Mouse (Mus musculus) liver, adult 10 weeks (tissue): ENCODE measurements around the gene Akr1c18. TPM values are rescaled to one million over a fixed set of nuclear protein-coding genes. Genes with fewer than 3 reads are reported as not detected.

Source experiments
- polyA plus RNA-seq: library from polyadenylated mRNA; stranded (reverse); fragments of 350-450 nt; fragmentation: Illumina TruSeq; extraction: RNeasy Lipid Tissue Mini Kit (QIAGEN cat#74804); gene quantifications from one replicate; pipeline ENCODE4 v1.2.3, GENCODE M21; 2014; ENCODE audit warnings: low read depth, low replicate concordance

Akr1c18 gene
- 1.5 TPM for polyA plus RNA-seq

DNA sequence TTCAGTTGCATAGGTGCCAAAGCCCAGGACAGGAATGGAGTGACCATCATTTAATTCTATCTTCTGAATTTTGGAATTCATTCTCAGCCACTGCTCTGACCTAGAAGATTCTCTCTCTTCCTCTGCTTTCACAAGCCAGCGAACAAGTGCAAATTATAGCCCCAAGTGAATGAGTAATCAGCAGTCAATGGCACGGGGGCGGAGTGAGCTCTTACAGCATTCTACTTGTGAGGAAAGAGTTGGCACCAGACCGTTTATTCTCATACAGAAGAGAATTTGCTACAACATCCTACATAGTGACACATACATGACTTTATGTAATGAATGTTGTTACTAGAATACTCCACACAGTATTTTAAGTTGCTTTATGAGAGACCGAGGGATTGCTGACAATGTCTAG is at the start of gene Akr1c18:
TSS of gene Akr1c18 (minus strand) at position 137 of the 400 bp plus-strand sequence.

DNA sequence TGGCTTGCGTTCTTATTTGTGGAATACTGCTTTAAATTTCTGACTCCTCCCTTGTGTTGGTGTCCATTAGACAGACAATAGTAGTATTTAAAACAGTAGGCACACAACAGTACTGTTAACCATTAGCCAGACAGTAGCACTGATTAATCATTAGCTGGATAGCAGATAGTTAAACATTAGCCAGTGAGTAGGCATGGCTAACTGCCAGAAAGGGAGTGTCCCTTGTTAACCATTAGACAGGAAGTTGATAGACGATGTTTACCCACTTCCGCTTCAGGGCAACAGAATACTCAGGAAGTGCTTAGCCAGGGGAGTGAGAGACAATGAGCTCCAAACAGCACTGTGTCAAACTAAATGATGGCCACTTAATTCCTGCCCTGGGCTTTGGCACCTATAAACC is 40.5 kb upstream of the Akr1c18 start, which contains the start of gene Akr1c13:
TSS of gene Akr1c13 (plus strand) at position 247 of the 400 bp plus-strand sequence.

Other genes with a start within 250 kb of the Akr1c18 start
- gene Net1, start 232.4 kb downstream of the Akr1c18 start, polyA plus RNA-seq, result 142 TPM
- gene Tubal3, start 232.4 kb downstream of the Akr1c18 start, polyA plus RNA-seq, result not detected
- gene Ucn3, start 205.3 kb downstream of the Akr1c18 start, polyA plus RNA-seq, result not detected
- 819 TPM for gene Akr1c14, start 101.6 kb downstream of the Akr1c18 start, polyA plus RNA-seq
- gene Akr1c13, start 40.5 kb upstream of the Akr1c18 start, polyA plus RNA-seq, result 295 TPM
- gene Akr1c19, start 78.0 kb upstream of the Akr1c18 start, polyA plus RNA-seq, result 220 TPM
- gene Akr1c12, start 128.8 kb upstream of the Akr1c18 start, polyA plus RNA-seq, result 182 TPM